Mouse (Mus musculus): Measurements from ENCODE around the gene Gtf2ird2.

DNA sequence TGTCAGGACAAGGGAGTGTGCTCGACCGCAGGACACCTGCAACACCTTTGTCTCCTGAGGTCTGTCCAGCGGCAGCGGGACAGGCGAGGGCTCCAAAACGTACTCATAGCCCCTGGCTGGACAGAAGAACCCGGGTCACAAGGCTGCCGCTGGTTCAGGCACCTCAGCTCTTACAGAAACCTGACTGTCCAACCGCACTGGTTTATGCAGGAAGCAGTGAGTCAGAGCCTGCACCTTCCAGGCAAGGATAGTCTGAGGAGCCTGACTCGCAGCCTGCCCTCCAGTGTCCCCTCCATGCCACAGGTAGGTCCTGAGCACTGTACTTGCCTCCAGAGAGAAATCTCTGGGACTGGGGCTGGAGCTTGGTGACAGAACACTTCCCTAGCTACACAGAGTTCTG is 14.6 kb upstream of the Gtf2ird2 start:
- TF ChIP-seq POLR2A (IDR thresholded peaks at IDR 0.05; ENCODE audit: insufficient read depth, low read depth, low read length) (no peak), CTCF (IDR thresholded peaks at IDR 0.05; ENCODE audit: insufficient read depth, low read depth, low read length) (no peak)

Data from olfactory bulb, adult 2 months (tissue).